Mouse (Mus musculus) forebrain, postnatal 0 days (tissue): ENCODE results near the gene Defa23. TPM values are rescaled to one million over a fixed set of nuclear protein-coding genes. Genes with fewer than 3 reads are reported as not detected.
"Not testable (repeated sequence)": the region's sequence is repeated elsewhere in the genome, so short reads cannot be mapped to it uniquely, and the experiment has no call there.

ENCODE experiments used
- ATAC-seq: fragments of 200-750 bp; cut with Nextera tagmentation; 2 replicates; pipeline ENCODE4 v1.8.0; 2017; ENCODE audit warnings: mild to moderate bottlenecking, moderate library complexity
- DNase-seq: peaks from one replicate; pipeline ENCODE4 v3.0.0-alpha.2; 2015
- H3K27ac ChIP-seq: fragments of 300-500 bp; sonication (generic); 2 replicates; pipeline ENCODE4 v1.5.1; 2014; ENCODE audit warnings: low read depth, mild to moderate bottlenecking, antibody characterized with exemption, low read length, moderate library complexity, mixed read lengths
- H3K27me3 ChIP-seq: fragments of 300-500 bp; sonication (generic); 2 replicates; pipeline ENCODE4 v1.6.1; 2014; ENCODE audit warnings: mild to moderate bottlenecking, low read length, mixed read lengths; ENCODE audit not compliant: insufficient read depth
- H3K36me3 ChIP-seq: fragments of 300-500 bp; sonication (generic); 2 replicates; pipeline ENCODE4 v1.6.1; 2014; ENCODE audit warnings: mild to moderate bottlenecking, moderate library complexity; ENCODE audit not compliant: insufficient read depth
- H3K4me1 ChIP-seq: fragments of 300-500 bp; sonication (generic); 2 replicates; pipeline ENCODE4 v1.6.1; 2014; ENCODE audit warnings: antibody characterized with exemption; ENCODE audit not compliant: insufficient read depth
- H3K4me2 ChIP-seq: fragments of 300-500 bp; sonication (generic); 2 replicates; pipeline ENCODE4 v1.6.1; 2014; ENCODE audit warnings: low read depth, mild to moderate bottlenecking, moderate library complexity
- H3K4me3 ChIP-seq: fragments of 300-500 bp; sonication (generic); 2 replicates; pipeline ENCODE4 v1.5.1; 2014; ENCODE audit warnings: low read depth, low read length, mixed read lengths
- H3K9ac ChIP-seq: fragments of 300-500 bp; sonication (generic); 2 replicates; pipeline ENCODE4 v1.6.1; 2014; ENCODE audit warnings: mild to moderate bottlenecking
- H3K9me3 ChIP-seq: fragments of 300-500 bp; sonication (generic); 2 replicates; pipeline ENCODE4 v1.6.1; 2016; ENCODE audit warnings: low read length
- CTCF ChIP-seq: sonication (generic); IDR thresholded peaks from 2 replicates; pipeline ENCODE4 v1.5.1; 2016; ENCODE audit warnings: antibody characterized with exemption, control low read depth, low read depth
- WGBS: fragments of 180-500 bp; shearing (Covaris S2); extraction: QIAGEN DNeasy Blood & Tissue Kit; methylation state at CpG from one replicate; pipeline ENCODE4 v1.1.7; 2014; 5-methylcytosine and 5-hydroxymethylcytosine counted together
- polyA plus RNA-seq: library from polyadenylated mRNA; unstranded; fragments of >200 nt; fragmentation: Nextera tagmentation; extraction: Ambion mirVana; gene quantifications from 2 replicates; pipeline ENCODE4 v1.2.1, GENCODE M21; 2015
- total RNA-seq: library from RNA; depleted of rRNA; stranded (reverse); fragments of >200 nt; gene quantifications from 2 replicates; pipeline ENCODE4 v1.2.3, GENCODE M21; 2014; rRNA removed

Defa23 gene
- not detected in 2 replicates for total RNA-seq
- polyA plus RNA-seq: not detected in 2 replicates

- H3K9me3 ChIP-seq, DNase-seq, H3K4me1 ChIP-seq, H3K27me3 ChIP-seq, H3K9ac ChIP-seq, ATAC-seq, H3K4me2 ChIP-seq, H3K4me3 ChIP-seq, H3K27ac ChIP-seq, H3K36me3 ChIP-seq: not testable (repeated sequence)
- WGBS: no CpG with 5 or more reads among the region's 1 CpGs
These were observed at the start of gene Defa23 for GRCm38 (mm10) chr8:21054747-21055146. Defa23 (plus strand) TSS chr8:21055047.

- no peak for ATAC-seq
- Histone ChIP-seq H3K4me3 (no peak overlapping the region), H3K36me3 (no peaks in the 10 kb centered on the region), H3K4me2 (no peak overlapping the region), H3K9ac (no peak overlapping the region), H3K9me3 (peaks cover 6% of the 10 kb centered on the region; the same call in 1 of the 2 replicates), H3K27me3 (no peaks in the 10 kb centered on the region), H3K4me1 (no peaks in the 10 kb centered on the region), H3K27ac (no peak overlapping the region)
- no peak for DNase-seq
- TF ChIP-seq CTCF: no peak
- WGBS: 26% methylated on average over 1 of the region's 1 CpGs
These were observed 48.0 kb upstream of the Defa23 start for GRCm38 (mm10) chr8:21006801-21007200.

GRCm38 (mm10) chr8:21008578-21008977 lies 46.3 kb upstream of the Defa23 start:
- not testable (repeated sequence) for H3K36me3 ChIP-seq, H3K27me3 ChIP-seq, H3K4me3 ChIP-seq, ATAC-seq, H3K4me2 ChIP-seq, H3K9me3 ChIP-seq, DNase-seq, H3K9ac ChIP-seq, H3K4me1 ChIP-seq, H3K27ac ChIP-seq
- 48% methylated on average over 6 of the region's 6 CpGs for WGBS

GRCm38 (mm10) chr8:21010548-21010947 lies 44.3 kb upstream of the Defa23 start:
- ATAC-seq, H3K4me3 ChIP-seq, H3K36me3 ChIP-seq, H3K9me3 ChIP-seq, H3K4me1 ChIP-seq, H3K27ac ChIP-seq, H3K9ac ChIP-seq, H3K4me2 ChIP-seq, DNase-seq, H3K27me3 ChIP-seq: not testable (repeated sequence)
- 57% methylated on average over 1 of the region's 1 CpGs for WGBS

- not testable (repeated sequence) for H3K27ac ChIP-seq, H3K4me2 ChIP-seq, H3K4me1 ChIP-seq, H3K9me3 ChIP-seq, H3K4me3 ChIP-seq, H3K9ac ChIP-seq, ATAC-seq, DNase-seq, H3K36me3 ChIP-seq, H3K27me3 ChIP-seq
- WGBS: no CpG with 5 or more reads among the region's 1 CpGs
These were observed 29.6 kb upstream of the Defa23 start, which contains the start of gene Defa21 for GRCm38 (mm10) chr8:21025245-21025644. Defa21 (plus strand) TSS chr8:21025545.

- H3K27me3 ChIP-seq, DNase-seq, H3K9me3 ChIP-seq, H3K4me3 ChIP-seq, H3K4me1 ChIP-seq, ATAC-seq, H3K36me3 ChIP-seq, H3K9ac ChIP-seq, H3K27ac ChIP-seq, H3K4me2 ChIP-seq: not testable (repeated sequence)
- WGBS: 78% methylated on average over 1 of the region's 1 CpGs
These were observed 9.9 kb downstream of the Defa23 start, which contains the start of gene Defa35 for GRCm38 (mm10) chr8:21064738-21065137. Defa35 (plus strand) TSS chr8:21065038.

- not testable (repeated sequence) for H3K27me3 ChIP-seq, H3K9ac ChIP-seq, H3K4me2 ChIP-seq, DNase-seq, ATAC-seq, H3K27ac ChIP-seq, H3K36me3 ChIP-seq, H3K4me1 ChIP-seq, H3K4me3 ChIP-seq, H3K9me3 ChIP-seq
These were observed 29.3 kb downstream of the Defa23 start, which contains the start of gene Defa25 for GRCm38 (mm10) chr8:21084142-21084541. Defa25 (plus strand) TSS chr8:21084442.

GRCm38 (mm10) chr8:21093106-21093505 lies 38.3 kb downstream of the Defa23 start:
- H3K27me3 ChIP-seq: no peaks in the 10 kb centered on the region
- DNase-seq: no peak
- H3K4me2 ChIP-seq: no peak overlapping the region
- no peak overlapping the region for H3K27ac ChIP-seq
- no peaks in the 10 kb centered on the region for H3K9me3 ChIP-seq
- H3K4me1 ChIP-seq: no peaks in the 10 kb centered on the region
- no peaks in the 10 kb centered on the region for H3K36me3 ChIP-seq
- no peak for TF ChIP-seq CTCF
- ATAC-seq: no peak
- H3K4me3 ChIP-seq: no peak overlapping the region
- WGBS: 49% methylated on average over 4 of the region's 4 CpGs
- H3K9ac ChIP-seq: no peak overlapping the region

- WGBS: no CpG with 5 or more reads among the region's 2 CpGs
- H3K9me3 ChIP-seq, H3K9ac ChIP-seq, H3K4me3 ChIP-seq, H3K36me3 ChIP-seq, ATAC-seq, DNase-seq, H3K27ac ChIP-seq, H3K27me3 ChIP-seq, H3K4me1 ChIP-seq, H3K4me2 ChIP-seq: not testable (repeated sequence)
These were observed 41.1 kb downstream of the Defa23 start, which contains the start of gene Gm14851 for GRCm38 (mm10) chr8:21095950-21096349. Gm14851 (minus strand) TSS chr8:21096050.
